Mouse (Mus musculus) frontal cortex, adult (tissue): ENCODE measurements around the gene Larp6.

ENCODE experiments used
- ATAC-seq: cut with Nextera tagmentation; 2 replicates; pipeline ENCODE4 v1.9.2; 2017; ENCODE audit warnings: mild to moderate bottlenecking, moderate library complexity, mixed read lengths; ENCODE audit not compliant: low TSS enrichment

Larp6 gene

DNA sequence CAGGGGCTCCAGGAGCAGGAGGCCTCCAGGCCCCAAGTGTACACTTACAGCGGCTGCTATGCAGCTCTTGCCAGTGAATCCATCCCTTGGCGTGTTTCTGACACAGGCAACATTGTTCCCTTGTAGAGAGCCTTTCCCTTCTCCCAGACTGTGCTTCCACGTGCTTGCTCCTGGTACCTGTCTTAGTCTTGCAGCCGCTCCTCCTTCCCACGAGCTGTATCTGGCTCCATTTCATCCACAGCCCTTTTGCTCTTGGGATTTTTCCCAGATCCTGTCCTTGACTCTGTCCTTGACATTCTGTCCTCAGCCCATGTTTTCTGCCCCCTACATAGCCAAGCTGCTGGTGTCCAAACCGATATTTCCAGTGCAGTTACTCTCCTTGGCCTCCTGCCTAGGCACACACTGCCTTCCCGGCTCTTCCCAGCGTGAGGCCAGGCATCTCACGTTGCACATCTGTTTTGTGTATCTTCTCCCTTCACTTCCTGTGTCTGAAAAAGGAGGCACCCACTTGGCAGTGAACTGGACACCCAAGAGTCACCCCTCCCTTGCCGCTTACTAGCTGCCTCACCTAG is 46.7 kb downstream of the Larp6 start:
- ATAC-seq, result no peak

- ATAC-seq, result no peak
Observed at GRCm38 (mm10) chr9:60765181-60765580, 52.4 kb downstream of the Larp6 start.

GRCm38 (mm10) chr9:60768393-60768792 is 55.6 kb downstream of the Larp6 start:
- no peak for ATAC-seq

DNA sequence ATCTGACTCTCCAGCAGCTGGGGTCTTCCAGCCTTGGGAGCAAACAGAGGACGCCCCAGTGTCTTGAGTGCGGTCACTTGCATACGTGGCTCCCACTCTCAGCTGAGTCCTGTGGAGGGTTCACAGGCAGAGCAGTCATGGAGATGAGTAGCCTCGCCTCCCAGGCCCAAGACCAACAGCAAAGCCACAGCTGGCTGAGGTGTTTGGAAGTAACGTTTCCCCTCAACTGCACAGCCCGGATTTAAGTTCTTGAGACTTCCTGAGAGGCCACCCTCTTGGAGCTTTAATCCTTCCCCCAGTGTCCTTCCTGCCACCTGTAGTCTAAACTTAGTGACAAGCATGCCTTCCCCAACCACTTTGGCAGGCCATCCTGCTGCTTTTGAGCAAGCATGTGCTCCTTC is 56.9 kb downstream of the Larp6 start:
- no peak for ATAC-seq

GRCm38 (mm10) chr9:60773713-60774112 is 60.9 kb downstream of the Larp6 start:
- ATAC-seq, result no peak

- ATAC-seq, result no peak
Observed at GRCm38 (mm10) chr9:60776899-60777298, 64.1 kb downstream of the Larp6 start.

DNA sequence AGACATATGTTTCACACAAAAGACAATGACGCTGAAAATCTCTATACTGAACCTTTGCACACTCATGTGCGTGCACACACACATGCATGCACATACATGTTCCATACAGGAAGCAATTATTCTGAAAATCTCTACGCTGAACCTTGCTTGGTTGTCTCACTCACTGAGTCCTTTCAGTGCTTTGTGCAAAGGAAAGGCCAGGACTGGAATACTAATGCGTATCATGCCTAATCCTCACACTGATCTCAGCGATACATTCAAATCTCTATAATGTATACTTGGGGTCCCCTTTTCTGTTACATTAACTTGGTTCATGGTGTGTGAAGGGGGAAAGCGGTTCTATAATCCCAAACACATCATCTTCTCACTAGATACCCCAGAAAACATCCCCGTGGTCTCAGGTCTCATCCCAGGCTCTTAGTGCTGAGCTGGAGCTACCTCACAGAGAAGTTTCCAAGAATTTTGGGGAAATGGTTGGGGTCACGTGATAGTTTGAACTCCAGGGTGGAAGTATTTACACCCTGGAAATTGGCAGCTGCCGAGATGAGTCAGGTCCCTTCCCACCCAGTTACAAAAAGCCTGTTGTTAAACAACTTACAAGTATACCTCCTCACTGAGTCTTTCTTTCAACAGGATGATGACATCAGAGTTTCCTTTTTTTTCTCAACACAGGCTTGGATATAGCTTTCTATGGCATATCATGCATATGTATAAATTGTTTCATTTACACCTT is 69.4 kb downstream of the Larp6 start:
- no peak for ATAC-seq

- no peak for ATAC-seq
Observed at GRCm38 (mm10) chr9:60785069-60785468, 72.3 kb downstream of the Larp6 start.

- no peak for ATAC-seq
Observed at GRCm38 (mm10) chr9:60787517-60788110, 74.8 kb downstream of the Larp6 start.
